Mouse (Mus musculus): ENCODE results near the gene Gna11. TPM values are rescaled to one million over a fixed set of nuclear protein-coding genes. Genes with fewer than 3 reads are reported as not detected.

Gna11 gene
- polyA plus RNA-seq, 1 experiment from 2014 or later, result 59.0 TPM

DNA sequence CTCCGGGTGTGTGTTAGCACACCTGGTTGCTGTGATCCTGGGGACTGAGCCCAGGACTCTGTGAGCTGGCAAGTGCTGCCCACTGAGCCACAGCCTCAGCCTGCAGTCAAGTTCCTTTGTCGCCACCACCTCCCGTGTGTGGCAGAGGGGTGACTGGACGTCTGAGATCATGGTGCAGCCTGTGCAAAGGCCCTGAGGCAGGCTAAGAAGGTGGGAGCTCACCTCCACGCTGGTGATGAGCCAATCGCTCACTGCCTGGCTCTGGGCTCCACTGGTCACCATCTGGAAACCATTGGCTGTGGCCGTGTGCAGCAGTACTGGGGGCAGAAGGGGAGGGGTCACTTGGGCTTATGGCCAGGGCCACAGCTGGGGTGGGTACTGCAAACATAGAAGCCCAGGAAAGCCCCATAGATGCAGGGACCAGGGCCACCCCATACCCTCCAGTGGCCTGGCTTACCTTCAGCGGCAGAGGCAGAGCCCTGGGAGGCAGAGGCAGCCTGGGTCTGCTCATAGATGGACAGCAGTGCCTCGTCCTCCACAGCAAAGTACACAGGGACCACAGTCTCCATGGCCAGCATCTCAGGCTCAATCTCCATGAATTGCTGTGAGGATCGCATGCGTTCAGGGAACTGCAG lies 52.3 kb downstream of the Gna11 start:
- Histone ChIP-seq H3K27me3 (replicated peaks) (no peaks in the 10 kb centered on the region), H3K4me1 (peaks cover 33% of the 10 kb centered on the region), H3K36me3 (peaks cover 60% of the 10 kb centered on the region), H3K4me3 (no peak overlapping the region), H3K27ac (replicated peaks) (no peak overlapping the region), H3K4me2 (no peak overlapping the region), H3K9ac (no peak overlapping the region), H3K9me3 (no peaks in the 10 kb centered on the region)
- no peak for ATAC-seq (ENCODE audit: extremely low read depth, insufficient number of reproducible peaks, low FRiP score, low TSS enrichment)
- 91% methylated on average over 11 of the region's 11 CpGs for WGBS

DNA sequence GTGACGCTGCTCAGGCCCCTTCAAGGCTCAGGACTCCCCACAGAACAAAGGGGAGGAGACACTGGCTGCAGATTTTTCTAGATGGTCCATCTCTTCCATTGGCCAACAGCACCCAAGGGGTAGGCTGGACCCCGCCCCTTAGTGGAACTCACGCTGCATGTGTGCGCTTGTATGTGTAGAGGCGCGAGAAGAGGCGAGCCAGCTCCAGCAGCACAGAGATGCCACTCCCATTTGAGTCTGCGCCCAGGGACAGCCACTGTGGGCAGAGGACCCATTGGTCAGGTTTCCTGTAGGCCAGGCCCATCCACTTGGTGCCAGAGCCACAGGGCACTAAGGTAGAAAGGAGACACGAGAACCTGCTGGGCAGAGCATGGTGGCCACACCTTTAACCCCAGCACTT lies 54.0 kb downstream of the Gna11 start:
- peaks cover 77% of the 10 kb centered on the region for H3K36me3 ChIP-seq
- 92% methylated on average over 9 of the region's 9 CpGs for WGBS
- no peaks in the 10 kb centered on the region for H3K27me3 ChIP-seq (replicated peaks)
- H3K4me3 ChIP-seq, result no peak overlapping the region
- no peak overlapping the region for H3K9ac ChIP-seq
- ATAC-seq (ENCODE audit: extremely low read depth, insufficient number of reproducible peaks, low FRiP score, low TSS enrichment), result no peak
- H3K27ac ChIP-seq (replicated peaks), result no peak overlapping the region
- H3K9me3 ChIP-seq, result no peaks in the 10 kb centered on the region
- peaks cover 32% of the 10 kb centered on the region for H3K4me1 ChIP-seq
- H3K4me2 ChIP-seq, result no peak overlapping the region

- WGBS, result 84% methylated on average over 14 of the region's 14 CpGs
- H3K9me3 ChIP-seq, result no peaks in the 10 kb centered on the region
- no peak overlapping the region for H3K27ac ChIP-seq (replicated peaks)
- H3K4me2 ChIP-seq, result no peak overlapping the region
- H3K4me3 ChIP-seq, result no peak overlapping the region
- H3K36me3 ChIP-seq, result peaks cover 80% of the 10 kb centered on the region
- no peaks in the 10 kb centered on the region for H3K27me3 ChIP-seq (replicated peaks)
- peaks cover 27% of the 10 kb centered on the region for H3K4me1 ChIP-seq
- no peak overlapping the region for H3K9ac ChIP-seq
- ATAC-seq (ENCODE audit: extremely low read depth, insufficient number of reproducible peaks, low FRiP score, low TSS enrichment), result no peak
Measured at GRCm38 (mm10) chr10:81489941-81490340, 55.0 kb downstream of the Gna11 start.

GRCm38 (mm10) chr10:81488081-81488480 lies 56.9 kb downstream of the Gna11 start:
- Histone ChIP-seq H3K4me3 (no peak overlapping the region), H3K4me1 (peaks cover 16% of the 10 kb centered on the region), H3K27ac (replicated peaks) (peak overlapping the region; percentile 59), H3K27me3 (replicated peaks) (peaks cover under 1% of the 10 kb centered on the region; the same call in 1 of the 2 replicates), H3K4me2 (no peak overlapping the region), H3K36me3 (peaks cover 74% of the 10 kb centered on the region), H3K9me3 (no peaks in the 10 kb centered on the region), H3K9ac (peak overlapping the region; percentile 40; the same call in 1 of the 2 replicates)
- WGBS, result 60% methylated on average over 11 of the region's 11 CpGs
- no peak for ATAC-seq (ENCODE audit: extremely low read depth, insufficient number of reproducible peaks, low FRiP score, low TSS enrichment)

DNA sequence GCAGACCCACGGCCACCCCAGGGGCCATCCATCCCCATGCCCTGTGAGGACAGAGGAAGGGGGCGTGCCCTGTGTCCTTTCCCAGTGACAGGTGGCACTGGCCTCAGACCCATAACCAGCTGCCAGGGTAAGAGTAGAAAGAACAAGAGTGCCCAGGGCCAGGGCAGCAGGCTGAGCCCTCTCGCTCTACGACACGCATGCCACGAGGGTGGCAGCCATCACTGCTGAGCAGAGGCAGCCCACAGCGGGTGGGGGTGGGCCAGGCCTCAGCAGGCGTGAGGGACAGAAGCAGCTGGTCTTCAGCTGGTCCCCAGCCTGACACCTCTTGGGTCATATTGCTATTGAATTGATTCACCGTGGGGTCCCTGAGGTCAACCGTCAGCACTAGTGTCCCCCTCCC lies 58.5 kb downstream of the Gna11 start:
- 87% methylated on average over 10 of the region's 10 CpGs for WGBS
- no peak overlapping the region for H3K4me3 ChIP-seq
- peaks cover 58% of the 10 kb centered on the region for H3K36me3 ChIP-seq
- peaks cover 16% of the 10 kb centered on the region for H3K27me3 ChIP-seq (replicated peaks)
- H3K9me3 ChIP-seq, result no peaks in the 10 kb centered on the region
- H3K27ac ChIP-seq (replicated peaks), result no peak overlapping the region
- no peak overlapping the region for H3K4me2 ChIP-seq
- peaks cover 22% of the 10 kb centered on the region for H3K4me1 ChIP-seq
- H3K9ac ChIP-seq, result no peak overlapping the region
- ATAC-seq (ENCODE audit: extremely low read depth, insufficient number of reproducible peaks, low FRiP score, low TSS enrichment), result no peak

GRCm38 (mm10) chr10:81485479-81486018 lies 59.4 kb downstream of the Gna11 start:
- ATAC-seq (ENCODE audit: extremely low read depth, insufficient number of reproducible peaks, low FRiP score, low TSS enrichment), result no peak
- H3K4me1 ChIP-seq, result peaks cover 22% of the 10 kb centered on the region
- peaks cover 48% of the 10 kb centered on the region for H3K36me3 ChIP-seq
- no peaks in the 10 kb centered on the region for H3K9me3 ChIP-seq
- H3K27ac ChIP-seq (replicated peaks), result no peak overlapping the region
- H3K4me3 ChIP-seq, result no peak overlapping the region
- no peak overlapping the region for H3K4me2 ChIP-seq
- H3K27me3 ChIP-seq (replicated peaks), result peaks cover 25% of the 10 kb centered on the region
- no peak overlapping the region for H3K9ac ChIP-seq
- 62% methylated on average over 7 of the region's 7 CpGs for WGBS

DNA sequence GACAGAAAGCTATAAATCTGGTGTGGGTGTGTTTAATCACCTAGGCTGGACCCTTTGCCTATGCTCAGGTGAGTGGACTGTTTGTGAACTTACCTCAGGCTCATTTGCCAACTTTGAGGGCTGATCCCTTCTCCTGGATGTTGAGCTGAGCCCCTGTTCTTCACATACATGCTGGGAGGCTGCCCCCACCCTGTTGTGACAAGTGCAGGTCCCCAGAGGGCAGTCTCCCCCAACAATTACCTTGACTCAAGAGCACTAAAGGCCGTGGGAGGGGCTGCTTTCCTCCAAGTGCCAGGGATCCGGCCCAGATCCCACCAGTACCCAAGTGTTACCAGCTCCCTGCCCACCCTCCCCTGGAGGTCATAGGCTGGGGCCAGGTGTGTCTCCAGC lies 59.9 kb downstream of the Gna11 start:
- H3K36me3 ChIP-seq, result peaks cover 43% of the 10 kb centered on the region
- no peak overlapping the region for H3K4me3 ChIP-seq
- peaks cover 30% of the 10 kb centered on the region for H3K27me3 ChIP-seq (replicated peaks)
- whole genome bisulfite sequencing, result 23% methylated on average over 2 of the region's 2 CpGs
- H3K4me2 ChIP-seq, result no peak overlapping the region
- H3K27ac ChIP-seq (replicated peaks), result no peak overlapping the region
- peaks cover 22% of the 10 kb centered on the region for H3K4me1 ChIP-seq
- no peaks in the 10 kb centered on the region for H3K9me3 ChIP-seq
- no peak for ATAC-seq (ENCODE audit: extremely low read depth, insufficient number of reproducible peaks, low FRiP score, low TSS enrichment)
- no peak overlapping the region for H3K9ac ChIP-seq

GRCm38 (mm10) chr10:81484441-81485059 lies 60.4 kb downstream of the Gna11 start:
- H3K36me3 ChIP-seq, result peaks cover 38% of the 10 kb centered on the region
- peaks cover 22% of the 10 kb centered on the region for H3K4me1 ChIP-seq
- 71% methylated on average over 6 of the region's 6 CpGs for WGBS
- H3K4me2 ChIP-seq, result no peak overlapping the region
- H3K27ac ChIP-seq (replicated peaks), result no peak overlapping the region
- no peak overlapping the region for H3K9ac ChIP-seq
- peaks cover 34% of the 10 kb centered on the region for H3K27me3 ChIP-seq (replicated peaks)
- no peak for ATAC-seq (ENCODE audit: extremely low read depth, insufficient number of reproducible peaks, low FRiP score, low TSS enrichment)
- no peak overlapping the region for H3K4me3 ChIP-seq
- H3K9me3 ChIP-seq, result no peaks in the 10 kb centered on the region

GRCm38 (mm10) chr10:81483983-81484382 lies 61.0 kb downstream of the Gna11 start:
- ATAC-seq (ENCODE audit: extremely low read depth, insufficient number of reproducible peaks, low FRiP score, low TSS enrichment), result no peak
- peaks cover 22% of the 10 kb centered on the region for H3K4me1 ChIP-seq
- no peaks in the 10 kb centered on the region for H3K9me3 ChIP-seq
- no peak overlapping the region for H3K9ac ChIP-seq
- no peak overlapping the region for H3K27ac ChIP-seq (replicated peaks)
- H3K27me3 ChIP-seq (replicated peaks), result peaks cover 38% of the 10 kb centered on the region
- no peak overlapping the region for H3K4me3 ChIP-seq
- no peak overlapping the region for H3K4me2 ChIP-seq
- peaks cover 33% of the 10 kb centered on the region for H3K36me3 ChIP-seq
- WGBS, result 16% methylated on average over 9 of the region's 9 CpGs

DNA sequence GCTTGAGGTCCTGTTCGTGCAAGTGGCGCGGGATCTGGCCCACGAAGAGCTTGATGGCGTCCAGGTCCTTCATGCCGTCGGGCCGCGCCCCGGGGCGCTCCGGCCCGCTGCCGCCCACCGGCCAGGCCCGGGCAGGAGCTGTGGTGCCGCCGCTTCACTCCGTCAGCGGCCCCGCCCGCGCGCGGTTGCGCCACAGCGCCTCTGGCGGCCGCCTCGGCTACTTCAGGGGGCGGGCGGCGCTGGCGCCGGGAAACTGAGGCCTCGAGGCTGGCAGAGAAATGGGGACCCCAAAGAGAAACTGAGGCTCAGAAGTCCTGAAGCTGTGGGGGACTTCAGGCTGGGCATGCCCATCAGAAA lies 62.5 kb downstream of the Gna11 start, which contains the start of gene Celf5:
TSS of gene Celf5 (minus strand) at position 177 of the 357 bp plus-strand sequence.
- WGBS, result under 1% methylated on average over 36 of the region's 36 CpGs
- ATAC-seq (ENCODE audit: extremely low read depth, insufficient number of reproducible peaks, low FRiP score, low TSS enrichment), result peak; percentile 43; the same call in 1 of the 2 replicates
- peaks cover 52% of the 10 kb centered on the region for H3K27me3 ChIP-seq (replicated peaks)
- H3K4me1 ChIP-seq, result peaks cover 12% of the 10 kb centered on the region
- H3K36me3 ChIP-seq, result peaks cover 18% of the 10 kb centered on the region
- peak within 1 kb of the TSS; percentile 55 for H3K4me3 ChIP-seq
- H3K4me2 ChIP-seq, result peak within 1 kb of the TSS; percentile 85
- H3K9me3 ChIP-seq, result no peaks in the 10 kb centered on the region
- H3K27ac ChIP-seq (replicated peaks), result no peak within 1 kb of the TSS
- peak within 1 kb of the TSS; percentile 77 for H3K9ac ChIP-seq

- Histone ChIP-seq H3K9ac (peak overlapping the region; percentile 77), H3K27ac (replicated peaks) (no peak overlapping the region), H3K4me2 (peak overlapping the region; percentile 85), H3K36me3 (peaks cover 11% of the 10 kb centered on the region), H3K9me3 (no peaks in the 10 kb centered on the region), H3K27me3 (replicated peaks) (peaks cover 59% of the 10 kb centered on the region), H3K4me1 (peaks cover 14% of the 10 kb centered on the region), H3K4me3 (peak overlapping the region; percentile 55)
- no peak for ATAC-seq (ENCODE audit: extremely low read depth, insufficient number of reproducible peaks, low FRiP score, low TSS enrichment)
- 5% methylated on average over 34 of the region's 35 CpGs for WGBS
Measured at GRCm38 (mm10) chr10:81481605-81482532, 63.1 kb downstream of the Gna11 start.
